Mouse (Mus musculus) ES-E14 (cell line): ENCODE measurements around the gene Tcf7. TPM values are rescaled to one million over a fixed set of nuclear protein-coding genes. Genes with fewer than 3 reads are reported as not detected.

Source experiments
- DNase-seq: peaks from one replicate; pipeline ENCODE4 v3.0.0-alpha.2; 2013; ENCODE audit warnings: low read depth, low spot score
- H3K27ac ChIP-seq: 2 replicates; pipeline ENCODE4 v1.5.1; 2012; ENCODE audit warnings: low read depth, mild to moderate bottlenecking, low read length, moderate library complexity, mixed read lengths; ENCODE audit not compliant: poor library complexity, insufficient read depth, severe bottlenecking
- H3K36me3 ChIP-seq: 2 replicates; pipeline ENCODE4 v1.6.1; 2012; ENCODE audit warnings: mild to moderate bottlenecking, low read length, moderate library complexity, mixed read lengths; ENCODE audit not compliant: control insufficient read depth, poor library complexity, insufficient read depth, severe bottlenecking
- H3K4me1 ChIP-seq, 2 experiments: fragments of 150-350 bp in 1 of 2; sonication (generic) in 1 of 2; 2 replicates each; pipeline ENCODE4 v1.6.1; 2012; ENCODE audit warnings: low read length in 2 of 2, mild to moderate bottlenecking in 1 of 2, mixed read lengths in 1 of 2; ENCODE audit not compliant: control insufficient read depth in 2 of 2, insufficient read depth in 2 of 2, poor library complexity in 1 of 2
- H3K4me3 ChIP-seq, 2 experiments: fragments of 150-350 bp in 1 of 2; sonication (generic) in 1 of 2; 2 replicates each; pipeline ENCODE4 v1.5.1; 2012; ENCODE audit warnings: low read length in 2 of 2, low read depth in 1 of 2, mild to moderate bottlenecking in 1 of 2, mixed read lengths in 1 of 2; ENCODE audit not compliant: insufficient read depth in 1 of 2, poor library complexity in 1 of 2, severe bottlenecking in 1 of 2
- H3K9ac ChIP-seq: 2 replicates; pipeline ENCODE4 v1.6.1; 2012; ENCODE audit warnings: low read depth, mild to moderate bottlenecking, low read length, mixed read lengths; ENCODE audit not compliant: poor library complexity, insufficient read depth, severe bottlenecking
- H3K9me3 ChIP-seq: fragments of 150-350 bp; sonication (generic); 2 replicates; pipeline ENCODE4 v1.6.1; 2012; ENCODE audit warnings: low read depth, mild to moderate bottlenecking, low read length; ENCODE audit not compliant: control insufficient read depth, insufficient read depth
- CHD2 ChIP-seq: IDR thresholded peaks from 2 replicates; pipeline ENCODE4 v1.6.1; 2014; ENCODE audit warnings: mild to moderate bottlenecking, low read depth, low read length, inconsistent platforms
- HCFC1 ChIP-seq: IDR thresholded peaks from 2 replicates; pipeline ENCODE4 v1.6.1; 2012; ENCODE audit warnings: low read length, inconsistent platforms, borderline replicate concordance; ENCODE audit not compliant: insufficient read depth
- in situ Hi-C, 2 experiments: fragments of 600-800 bp; cut with MboI; formaldehyde crosslinking; loops; one replicate each; pipeline ENCODE4 v1.15.1; 2025; ENCODE audit warnings: low sequenced_read_pairs in 2 of 2, inconsistent platforms in 1 of 2; ENCODE audit not compliant: unreplicated experiment in 2 of 2
- total RNA-seq: library from RNA; depleted of rRNA; stranded (reverse); fragments of 300-350 nt; gene quantifications from 2 replicates; pipeline ENCODE4 v1.2.3, GENCODE M21; 2012; rRNA removed

Tcf7 gene
- total RNA-seq, 1 experiment, result 8.1 TPM

GRCm38 (mm10) chr11:52213887-52214286 lies 68.9 kb downstream of the Tcf7 start, which contains the start of gene Olfr1371:
Gene Olfr1371 (minus strand): TSS chr11:52213987.
- Histone ChIP-seq H3K9me3 (no peaks in the 10 kb centered on the region), H3K36me3 (no peaks in the 10 kb centered on the region), H3K4me1 (no peaks in the 10 kb centered on the region), H3K27ac (no peak within 1 kb of the TSS), H3K9ac (no peak within 1 kb of the TSS), H3K4me3 (no peak within 1 kb of the TSS)
- DNase-seq, result no peak
- no peak for TF ChIP-seq CHD2
- no peak for TF ChIP-seq HCFC1
- in situ Hi-C loops, result no loop called here

Other genes with a start within 250 kb of the Tcf7 start
- gene Ppp2ca, start 184.3 kb downstream of the Tcf7 start, total RNA-seq, result 51.1 and 70.4 TPM in 2 replicates
- not detected in 2 replicates for gene Olfr1373, start 137.5 kb downstream of the Tcf7 start, total RNA-seq
- not detected in 2 replicates for gene Olfr1371, start 69.0 kb downstream of the Tcf7 start, total RNA-seq
- gene Skp1a, start 51.0 kb downstream of the Tcf7 start, total RNA-seq, result 204 and 317 TPM in 2 replicates
- 238 and 268 TPM in 2 replicates for gene Vdac1, start 77.8 kb upstream of the Tcf7 start, total RNA-seq
- gene 9530068E07Rik, start 113.4 kb upstream of the Tcf7 start, total RNA-seq, result 54.7 and 55.0 TPM in 2 replicates